27 mouse cellular contexts compared by ENCODE assay signal in genomic region chr5:65350508-65350907, GRCm38 (mm10). TPM values are rescaled to one million over a fixed set of nuclear protein-coding genes. Genes with fewer than 3 reads are reported as not detected.
A peak's percentile ranks its signal among the peaks of the same experiment; 100 is the strongest.
DNase-seq lines count a peak whose midpoint lies in the region; ATAC-seq and TF ChIP-seq lines count a peak whose summit lies in the region.
"Had no signal": no experiment of that assay in that cellular context is flagged by ENCODE, and none has a peak within 500 bp of the region (broad histone marks: within the 10 kb centered on the region; RNA-seq: fewer than 3 reads in every experiment).

No protein-coding gene starts in this region.

- no peaks in the 10 kb centered on the region for H3K36me3 ChIP-seq in intestine, embryonic 15.5 days
- no peaks in the 10 kb centered on the region for H3K36me3 ChIP-seq in intestine, postnatal 0 days (ENCODE audit: control insufficient read depth, insufficient read depth)
- H3K36me3 ChIP-seq in liver, adult 2 months (ENCODE audit: control insufficient read depth, insufficient read depth, low read length), result no peaks in the 10 kb centered on the region
- no peaks in the 10 kb centered on the region for H3K36me3 ChIP-seq in liver, embryonic 14.5 days (replicated peaks; ENCODE audit: control insufficient read depth, insufficient read depth, low read depth)
- H3K36me3 ChIP-seq: embryonic facial prominence, embryonic 10.5 days; forebrain, embryonic 15.5 days; heart, embryonic 12.5 days; hindbrain, embryonic 10.5 days; limb, embryonic 15.5 days; neural tube, embryonic 13.5 days had no signal

- 0 out of 2 replicates have a peak overlapping the region, but pooled peaks have one; percentile 6 for H3K4me2 ChIP-seq in intestine, embryonic 15.5 days (replicated peaks)
- no peak overlapping the region for H3K4me2 ChIP-seq in intestine, postnatal 0 days (replicated peaks; ENCODE audit: low read depth)
- peak overlapping the region; percentile 21 for H3K4me2 ChIP-seq in liver, embryonic 14.5 days (ENCODE audit: low read depth)
- H3K4me2 ChIP-seq: forebrain, embryonic 15.5 days; heart, embryonic 12.5 days; limb, embryonic 15.5 days; neural tube, embryonic 13.5 days had no signal

- no peak overlapping the region for H3K27ac ChIP-seq in intestine, embryonic 15.5 days
- no peak overlapping the region for H3K27ac ChIP-seq in intestine, postnatal 0 days (ENCODE audit: low read depth, low read length)
- H3K27ac ChIP-seq in liver, adult 2 months (replicated peaks; ENCODE audit: insufficient read depth, low read depth, low read length), result peak overlapping the region; percentile 64
- H3K27ac ChIP-seq in liver, embryonic 14.5 days, result no peak overlapping the region
- H3K27ac ChIP-seq: embryonic facial prominence, embryonic 10.5 days; forebrain, embryonic 15.5 days; hindbrain, embryonic 10.5 days; hindbrain, postnatal 0 days; kidney, postnatal 0 days; limb, embryonic 15.5 days; macrophage; neural tube, embryonic 13.5 days had no signal

- no peaks in the 10 kb centered on the region for H3K27me3 ChIP-seq in intestine, embryonic 15.5 days (replicated peaks)
- no peaks in the 10 kb centered on the region for H3K27me3 ChIP-seq in intestine, postnatal 0 days (replicated peaks; ENCODE audit: control insufficient read depth, insufficient read depth, low read length)
- H3K27me3 ChIP-seq in liver, adult 2 months (ENCODE audit: control insufficient read depth, insufficient read depth, low read length), result no peaks in the 10 kb centered on the region
- H3K27me3 ChIP-seq in liver, embryonic 14.5 days (ENCODE audit: control insufficient read depth, insufficient read depth, low read length), result no peaks in the 10 kb centered on the region
- H3K27me3 ChIP-seq: forebrain, embryonic 15.5 days; heart, embryonic 12.5 days; limb, embryonic 15.5 days had no signal

- H3K9ac ChIP-seq in intestine, embryonic 15.5 days, result no peak overlapping the region
- H3K9ac ChIP-seq in intestine, postnatal 0 days (ENCODE audit: low read depth, low read length), result no peak overlapping the region
- peak overlapping the region; percentile 28 for H3K9ac ChIP-seq in liver, adult 2 months (ENCODE audit: low read depth, low read length)
- no peak overlapping the region for H3K9ac ChIP-seq in liver, embryonic 14.5 days (replicated peaks)
- H3K9ac ChIP-seq: forebrain, embryonic 15.5 days; heart, embryonic 12.5 days; limb, embryonic 15.5 days; neural tube, embryonic 13.5 days had no signal

- ATAC-seq in intestine, embryonic 15.5 days, result no peak
- no peak for ATAC-seq in intestine, postnatal 0 days
- 0 out of 2 replicates have a peak, but pooled peaks have one; percentile 37 for ATAC-seq in liver, embryonic 14.5 days (ENCODE audit: insufficient read depth)
- ATAC-seq: forebrain, embryonic 15.5 days; hindbrain, postnatal 0 days; lung, postnatal 0 days; midbrain, embryonic 16.5 days had no signal

- H3K4me3 ChIP-seq in intestine, embryonic 15.5 days (replicated peaks), result no peak overlapping the region
- H3K4me3 ChIP-seq in intestine, postnatal 0 days (ENCODE audit: low read depth, low read length), result no peak overlapping the region
- H3K4me3 ChIP-seq in liver, adult 2 months (ENCODE audit: insufficient read depth, low read depth, low read length), result peak overlapping the region; percentile 27; the same call in 1 of the 2 replicates
- peak overlapping the region; percentile 30 to 42; a peak in 3 of 4 replicates for H3K4me3 ChIP-seq in liver, embryonic 14.5 days (ENCODE audit: insufficient read depth in 1 of 2, low read depth in 2 of 2, low read length in 2 of 2)
- H3K4me3 ChIP-seq: embryonic facial prominence, embryonic 10.5 days; forebrain, embryonic 15.5 days; heart, embryonic 12.5 days; hindbrain, embryonic 10.5 days; limb, embryonic 15.5 days; myocyte; neural tube, embryonic 13.5 days had no signal

- no peak for TF ChIP-seq CTCF in intestine, postnatal 0 days (IDR thresholded peaks at IDR 0.05; ENCODE audit: low read depth)
- no peak for TF ChIP-seq CTCF in liver, adult 2 months (IDR thresholded peaks at IDR 0.05; ENCODE audit: low read depth, low read length)
- TF ChIP-seq CTCF in liver, embryonic 14.5 days (IDR thresholded peaks at IDR 0.05; ENCODE audit: low read depth), result no peak

- TF ChIP-seq POLR2A in liver, adult 2 months (IDR thresholded peaks at IDR 0.05; ENCODE audit: extremely low read depth, insufficient read depth, low read length), result no peak

- H3K4me1 ChIP-seq in intestine, embryonic 15.5 days (replicated peaks), result no peaks in the 10 kb centered on the region
- no peaks in the 10 kb centered on the region for H3K4me1 ChIP-seq in intestine, postnatal 0 days (replicated peaks; ENCODE audit: control insufficient read depth, insufficient read depth, low read length)
- peaks cover 13% of the 10 kb centered on the region for H3K4me1 ChIP-seq in liver, adult 2 months (ENCODE audit: control insufficient read depth, insufficient read depth, low read length)
- H3K4me1 ChIP-seq in liver, embryonic 14.5 days (replicated peaks; ENCODE audit: control insufficient read depth in 2 of 2, insufficient read depth in 2 of 2, low read length in 1 of 2), result peaks cover 0 to 3% of the 10 kb centered on the region in 2 experiments; a peak in 1 of 4 replicates
- H3K4me1 ChIP-seq: forebrain, embryonic 15.5 days; heart, embryonic 12.5 days; hindbrain, embryonic 10.5 days; limb, embryonic 15.5 days had no signal

- no peaks in the 10 kb centered on the region for H3K9me3 ChIP-seq in intestine, embryonic 15.5 days
- H3K9me3 ChIP-seq in intestine, postnatal 0 days (ENCODE audit: control insufficient read depth), result no peaks in the 10 kb centered on the region
- peaks cover 2% of the 10 kb centered on the region; the same call in 1 of the 2 replicates for H3K9me3 ChIP-seq in liver, embryonic 14.5 days (ENCODE audit: control insufficient read depth, low read length)
- H3K9me3 ChIP-seq: forebrain, embryonic 15.5 days; limb, embryonic 15.5 days had no signal

- 64% methylated on average over 10 of the region's 10 CpGs for WGBS in intestine, embryonic 15.5 days
- 50% methylated on average over 10 of the region's 10 CpGs for WGBS in intestine, postnatal 0 days
- WGBS in liver, adult 2 months, result 23% methylated on average over 10 of the region's 10 CpGs
- 62% methylated on average over 10 of the region's 10 CpGs for WGBS in liver, embryonic 14.5 days (ENCODE audit: insufficient replicate concordance)

- no peak for TF ChIP-seq EP300 in liver, embryonic 14.5 days (IDR thresholded peaks at IDR 0.05; ENCODE audit: low read depth)

- DNase-seq in liver, adult 2 months (ENCODE audit: extremely low read depth, low read depth, low spot score), result peak; percentile 97
- no peak for DNase-seq in liver, embryonic 14.5 days (ENCODE audit: low read depth in 3 of 3, low spot score in 3 of 3)
- DNase-seq in cerebellum, adult 8-10 months, result no peak
- no peak for DNase-seq in ovary, postnatal 10 days (ENCODE audit: low spot score)
- no peak for DNase-seq in cerebellum, postnatal 25 days
- DNase-seq: cerebellum, adult 2 months; gastrocnemius, postnatal 10 days; heart, postnatal 10 days; kidney, adult 11 months; left cerebral cortex, postnatal 4 days; right cerebral cortex, postnatal 14 days; thymus, postnatal 14 days had no signal

- H3K79me2 ChIP-seq in liver, adult 2 months (ENCODE audit: control insufficient read depth, insufficient read depth, low read length), result peaks cover 12% of the 10 kb centered on the region; the same call in 1 of the 2 replicates

RNA-seq across cellular contexts. Expression of gene Klb, which starts 2.4 kb away (rescaled TPM):
- 1.7 and 2.6 TPM in 2 replicates for polyA plus RNA-seq in intestine, embryonic 15.5 days (2015; fragmentation: Nextera tagmentation; extraction: Ambion mirVana)
- 2.6 and 3.8 TPM in 2 replicates for polyA plus RNA-seq in intestine, postnatal 0 days (2015; fragmentation: Nextera tagmentation; extraction: Ambion mirVana)
- total RNA-seq in liver, adult 2 months (2014; rRNA removed), result 40.2 and 49.9 TPM in 2 replicates
- polyA plus RNA-seq in liver, adult 2 months (2012; rRNA removed), result 16.7 and 17.7 TPM in 2 replicates
- 3.9 and 4.6 TPM in 2 replicates for polyA plus RNA-seq in liver, embryonic 14.5 days (2012; rRNA removed)
- polyA plus RNA-seq in liver, embryonic 14.5 days (2014; fragmentation: Nextera tagmentation; extraction: Ambion mirVana), result 8.0 TPM in 2 replicates
- total RNA-seq: granulocyte monocyte progenitor cell, adult 5-6 weeks; hindbrain, postnatal 0 days had no signal
- polyA plus RNA-seq: embryonic facial prominence, embryonic 10.5 days; hindbrain, embryonic 10.5 days; limb, embryonic 15.5 days; macrophage had no signal

RNA-seq across cellular contexts. Expression of gene Rfc1, which starts 15.0 kb away (rescaled TPM):
- polyA plus RNA-seq in intestine, embryonic 15.5 days (2015; fragmentation: Nextera tagmentation; extraction: Ambion mirVana), result 67.0 and 91.5 TPM in 2 replicates
- polyA plus RNA-seq in intestine, postnatal 0 days (2015; fragmentation: Nextera tagmentation; extraction: Ambion mirVana), result 28.9 and 32.5 TPM in 2 replicates
- 16.5 and 19.3 TPM in 2 replicates for total RNA-seq in liver, adult 2 months (2014; rRNA removed)
- 3.7 and 4.6 TPM in 2 replicates for polyA plus RNA-seq in liver, adult 2 months (2012; rRNA removed)
- 15.5 and 19.0 TPM in 2 replicates for polyA plus RNA-seq in liver, embryonic 14.5 days (2012; rRNA removed)
- polyA plus RNA-seq in liver, embryonic 14.5 days (2014; fragmentation: Nextera tagmentation; extraction: Ambion mirVana), result 36.4 and 40.4 TPM in 2 replicates

RNA-seq across cellular contexts. Expression of gene Rpl9, which starts 40.7 kb away (rescaled TPM):
- 1,022 and 1,026 TPM in 2 replicates for polyA plus RNA-seq in intestine, embryonic 15.5 days (2015; fragmentation: Nextera tagmentation; extraction: Ambion mirVana)
- polyA plus RNA-seq in intestine, postnatal 0 days (2015; fragmentation: Nextera tagmentation; extraction: Ambion mirVana), result 650 and 657 TPM in 2 replicates
- total RNA-seq in liver, adult 2 months (2014; rRNA removed), result 423 and 451 TPM in 2 replicates
- 91.1 and 95.8 TPM in 2 replicates for polyA plus RNA-seq in liver, adult 2 months (2012; rRNA removed)
- 528 and 683 TPM in 2 replicates for polyA plus RNA-seq in liver, embryonic 14.5 days (2012; rRNA removed)
- 725 and 737 TPM in 2 replicates for polyA plus RNA-seq in liver, embryonic 14.5 days (2014; fragmentation: Nextera tagmentation; extraction: Ambion mirVana)

RNA-seq across cellular contexts. Expression of gene Lias, which starts 40.8 kb away (rescaled TPM):
- 51.8 and 58.1 TPM in 2 replicates for polyA plus RNA-seq in intestine, embryonic 15.5 days (2015; fragmentation: Nextera tagmentation; extraction: Ambion mirVana)
- polyA plus RNA-seq in intestine, postnatal 0 days (2015; fragmentation: Nextera tagmentation; extraction: Ambion mirVana), result 40.6 and 41.9 TPM in 2 replicates
- total RNA-seq in liver, adult 2 months (2014; rRNA removed), result 25.0 and 30.8 TPM in 2 replicates
- polyA plus RNA-seq in liver, adult 2 months (2012; rRNA removed), result 11.1 and 13.3 TPM in 2 replicates
- polyA plus RNA-seq in liver, embryonic 14.5 days (2012; rRNA removed), result 11.5 and 20.3 TPM in 2 replicates
- polyA plus RNA-seq in liver, embryonic 14.5 days (2014; fragmentation: Nextera tagmentation; extraction: Ambion mirVana), result 36.5 and 37.9 TPM in 2 replicates

Comparison
In these comparisons a context has a peak if more than half of its experiments do, and no peak if none do; other contexts are left out.
1. H3K4me3 ChIP-seq: peak in liver, adult 2 months (single experiment) and liver, embryonic 14.5 days (2 of 2); none in intestine, embryonic 15.5 days (single experiment) and intestine, postnatal 0 days (single experiment).